14 mouse cellular contexts compared by ENCODE assay signal in the genomic region with DNA sequence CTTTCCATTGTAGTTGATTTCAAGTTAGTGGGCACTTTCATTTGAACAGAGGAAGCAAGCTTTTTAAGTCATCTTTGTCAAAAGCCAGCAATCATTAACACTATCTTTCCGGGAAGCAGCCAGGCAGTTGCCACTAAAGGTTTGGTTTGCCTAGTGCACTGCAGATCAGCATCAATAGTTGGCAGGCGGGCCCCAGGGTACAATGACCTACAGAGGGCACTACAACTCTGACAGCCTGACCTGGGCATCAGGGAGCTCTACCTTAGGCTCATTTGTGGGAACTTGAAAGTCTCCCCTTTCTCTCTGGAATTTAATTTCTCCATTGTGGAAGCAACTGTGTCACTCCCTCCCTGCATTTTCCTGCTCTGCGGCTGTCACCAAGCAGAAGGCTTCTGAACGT.
"Had no signal": no experiment of that assay in that cellular context is flagged by ENCODE, and none has a peak within 500 bp of the region (broad histone marks: within the 10 kb centered on the region; RNA-seq: fewer than 3 reads in every experiment).

No protein-coding gene starts in this region.

- H3K9me3 ChIP-seq: intestine, embryonic 15.5 days; limb, embryonic 10.5 days; liver, embryonic 15.5 days had no signal

- H3K4me3 ChIP-seq: intestine, embryonic 15.5 days; layer of hippocampus, adult 2 months; limb, embryonic 10.5 days; limb, embryonic 13.5 days; liver, embryonic 15.5 days had no signal

- H3K27me3 ChIP-seq: intestine, embryonic 15.5 days; liver, embryonic 15.5 days had no signal

- H3K4me1 ChIP-seq: intestine, embryonic 15.5 days; liver, embryonic 15.5 days had no signal

- DNase-seq: layer of hippocampus, adult 9-11 months; liver; lung, adult 2 months; lung, postnatal 14 days; lung, postnatal 4 days; midbrain, embryonic 14.5 days; thymus, adult 18-20 months; thymus, postnatal 36 days had no signal

- H3K4me2 ChIP-seq: intestine, embryonic 15.5 days; limb, embryonic 13.5 days; liver, embryonic 15.5 days; midbrain, embryonic 11.5 days had no signal

- H3K9ac ChIP-seq: intestine, embryonic 15.5 days; limb, embryonic 13.5 days; liver, embryonic 15.5 days had no signal

- H3K27ac ChIP-seq: intestine, embryonic 15.5 days; layer of hippocampus, adult 2 months; limb, embryonic 13.5 days; liver, embryonic 15.5 days had no signal

- H3K36me3 ChIP-seq: intestine, embryonic 15.5 days; limb, embryonic 10.5 days; limb, embryonic 13.5 days; liver, embryonic 15.5 days had no signal

- ATAC-seq: intestine, embryonic 15.5 days had no signal
